Mouse (Mus musculus): Measurements from ENCODE around the gene Tbcb. TPM values are rescaled to one million over a fixed set of nuclear protein-coding genes. Genes with fewer than 3 reads are reported as not detected.
"Not testable (repeated sequence)": the region's sequence is repeated elsewhere in the genome, so short reads cannot be mapped to it uniquely, and the experiment has no call there.

Tbcb gene
- polyA plus RNA-seq, 1 experiment from 2014 or later = 406 TPM

DNA sequence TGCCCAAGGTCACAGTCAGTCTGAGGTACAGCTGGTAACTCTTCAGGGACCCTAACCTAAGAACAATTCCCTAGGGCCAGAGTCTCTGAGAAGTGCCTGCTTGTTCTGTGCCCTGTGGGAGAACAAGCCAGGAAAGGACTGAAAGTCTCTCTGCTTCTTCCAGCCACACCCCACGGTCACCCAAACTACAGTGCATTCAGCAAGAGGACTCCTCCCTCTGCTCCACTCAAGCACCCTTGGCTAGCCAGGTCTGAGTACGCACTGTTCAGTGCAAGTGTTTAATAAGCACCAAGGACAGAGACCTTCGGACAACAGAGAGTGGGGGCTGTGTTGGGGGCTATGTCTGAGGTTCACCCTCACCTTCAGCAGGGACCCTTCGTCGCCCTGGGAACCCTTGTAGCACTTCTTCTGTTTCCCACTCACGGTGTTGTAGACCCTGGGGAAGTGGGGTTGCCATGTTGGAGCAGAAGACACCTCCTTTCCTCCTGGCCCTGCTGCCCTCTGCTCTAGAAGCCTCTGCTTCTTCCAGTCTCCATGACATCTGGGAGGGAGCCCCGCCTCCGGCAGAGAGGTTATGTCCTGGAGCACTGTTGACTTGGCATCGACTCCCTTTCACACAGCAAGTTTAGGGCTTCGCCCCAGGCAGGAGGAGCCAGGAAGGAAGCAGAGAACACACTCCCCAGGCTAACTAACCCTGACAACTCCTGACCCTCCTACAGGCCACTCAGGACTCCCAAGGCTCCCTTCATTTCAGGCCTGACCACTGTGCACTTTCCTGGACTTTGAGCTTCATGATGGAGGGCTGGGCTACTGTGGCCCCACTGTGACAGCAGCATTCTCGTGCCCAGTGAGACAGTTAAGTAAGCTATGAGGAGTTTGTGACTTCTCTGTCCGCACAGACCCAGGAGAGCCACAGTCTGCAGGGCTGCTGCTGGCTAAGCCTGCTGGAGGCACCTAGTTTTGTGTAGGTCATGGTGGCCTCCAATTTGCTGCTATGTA lies 20.2 kb upstream of the Tbcb start:
- ATAC-seq (ENCODE audit: low read depth) = no peak
- Histone ChIP-seq H3K4me2 (no peak overlapping the region), H3K9ac (0 out of 2 replicates have a peak overlapping the region, but pooled peaks have one; percentile 8), H3K4me3 (no peak overlapping the region), H3K9me3 (no peaks in the 10 kb centered on the region), H3K36me3 (no peaks in the 10 kb centered on the region), H3K27ac (replicated peaks) (no peak overlapping the region), H3K4me1 (replicated peaks) (no peaks in the 10 kb centered on the region), H3K27me3 (no peaks in the 10 kb centered on the region)
- 89% methylated on average over 12 of the region's 12 CpGs for WGBS

DNA sequence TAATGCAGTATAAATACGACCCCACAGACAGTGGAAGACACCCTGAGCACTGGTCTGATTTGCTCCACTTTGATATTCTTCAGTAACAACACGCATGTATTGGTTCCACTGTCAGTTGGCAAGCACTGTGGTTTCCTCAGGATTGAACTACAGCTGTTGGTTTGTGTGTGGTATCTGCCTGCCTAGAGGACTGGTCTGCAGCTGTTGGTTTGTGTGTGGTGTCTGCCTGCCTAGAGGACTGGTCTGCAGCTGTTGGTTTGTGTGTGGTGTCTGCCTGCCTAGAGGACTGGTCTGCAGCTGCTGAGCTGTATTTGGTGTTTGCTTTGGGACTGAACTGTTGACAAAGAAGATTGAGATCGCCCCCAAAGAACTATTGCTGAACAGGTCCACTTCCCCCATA lies 5.3 kb upstream of the Tbcb start:
- ATAC-seq (ENCODE audit: low read depth) = not testable (repeated sequence)
- H3K36me3 ChIP-seq = peaks cover 24% of the 10 kb centered on the region

DNA sequence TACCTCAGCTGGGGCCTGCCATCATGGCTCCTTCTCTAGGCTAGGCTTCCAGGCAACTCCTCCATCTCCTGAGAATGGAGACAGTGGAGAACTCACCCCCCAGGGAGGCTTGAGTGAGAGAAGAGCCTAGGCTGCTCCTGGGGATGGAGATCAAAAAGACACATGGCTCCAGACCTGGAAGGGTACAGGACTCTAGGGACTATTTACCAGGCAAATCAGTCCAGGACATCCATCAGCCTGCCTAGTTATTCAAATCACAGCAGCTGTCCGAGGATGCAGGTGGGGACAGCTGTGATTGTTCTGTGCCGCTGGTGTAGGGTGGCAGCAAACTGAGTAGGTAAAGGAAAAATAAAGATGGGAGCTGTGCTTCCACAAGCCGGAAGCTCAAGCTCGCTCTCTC lies 3.6 kb upstream of the Tbcb start, which contains the start of gene Ovol3:
TSS of gene Ovol3 (minus strand) at position 101 of the 400 bp plus-strand sequence.
- WGBS = 74% methylated on average over 4 of the region's 4 CpGs
- no peak within 1 kb of the TSS for H3K9ac ChIP-seq
- ATAC-seq (ENCODE audit: low read depth) = no peak

More for the DNA sequence above, 5.3 kb upstream of the Tbcb start:
- H3K27me3 ChIP-seq; H3K4me2 ChIP-seq; H3K27ac ChIP-seq (replicated peaks); H3K9me3 ChIP-seq; H3K9ac ChIP-seq; H3K4me3 ChIP-seq: not testable (repeated sequence)
- 94% methylated on average over 3 of the region's 3 CpGs for WGBS
- H3K4me1 ChIP-seq (replicated peaks) = peaks cover 13% of the 10 kb centered on the region

DNA sequence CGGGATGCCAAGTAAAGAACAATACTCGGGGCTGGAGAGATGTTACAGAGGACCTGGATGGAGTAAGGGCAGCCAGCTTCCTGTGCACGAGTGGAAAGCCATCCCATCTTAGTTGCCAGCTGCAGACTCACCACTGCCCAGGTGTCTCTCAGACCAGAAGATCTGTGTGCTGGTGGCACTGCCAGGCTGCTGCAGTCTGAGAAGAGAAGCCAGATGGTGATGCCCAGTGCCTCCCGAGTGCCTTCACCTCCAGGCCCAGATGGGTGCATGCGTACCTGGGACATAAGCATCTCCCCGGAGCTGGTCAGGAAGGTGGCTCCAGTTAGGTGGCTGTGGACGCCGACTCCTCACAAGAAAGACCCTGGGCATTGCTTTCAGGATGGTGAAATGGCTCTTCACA lies 3.0 kb upstream of the Tbcb start:
- Histone ChIP-seq H3K27me3 (no peaks in the 10 kb centered on the region), H3K4me3 (no peak overlapping the region), H3K4me1 (replicated peaks) (peaks cover 23% of the 10 kb centered on the region), H3K9me3 (no peaks in the 10 kb centered on the region), H3K36me3 (peaks cover 25% of the 10 kb centered on the region), H3K9ac (no peak overlapping the region), H3K4me2 (no peak overlapping the region), H3K27ac (replicated peaks) (no peak overlapping the region)
- WGBS = 90% methylated on average over 8 of the region's 8 CpGs
- no peak for ATAC-seq (ENCODE audit: low read depth)

More for the DNA sequence above, 3.6 kb upstream of the Tbcb start, which contains the start of gene Ovol3:
- Histone ChIP-seq H3K27me3 (no peaks in the 10 kb centered on the region), H3K4me2 (no peak within 1 kb of the TSS), H3K4me1 (replicated peaks) (peaks cover 19% of the 10 kb centered on the region), H3K4me3 (no peak within 1 kb of the TSS), H3K36me3 (peaks cover 24% of the 10 kb centered on the region), H3K9me3 (no peaks in the 10 kb centered on the region), H3K27ac (replicated peaks) (no peak within 1 kb of the TSS)

GRCm38 (mm10) chr7:30234276-30234858 lies 2.3 kb upstream of the Tbcb start:
- no peaks in the 10 kb centered on the region for H3K9me3 ChIP-seq
- no peak for ATAC-seq (ENCODE audit: low read depth)
- H3K4me1 ChIP-seq (replicated peaks) = peaks cover 23% of the 10 kb centered on the region
- WGBS = 94% methylated on average over 15 of the region's 15 CpGs
- no peak overlapping the region for H3K9ac ChIP-seq
- no peak overlapping the region for H3K4me3 ChIP-seq
- H3K27ac ChIP-seq (replicated peaks) = no peak overlapping the region
- H3K27me3 ChIP-seq = no peaks in the 10 kb centered on the region
- no peak overlapping the region for H3K4me2 ChIP-seq
- peaks cover 30% of the 10 kb centered on the region for H3K36me3 ChIP-seq

DNA sequence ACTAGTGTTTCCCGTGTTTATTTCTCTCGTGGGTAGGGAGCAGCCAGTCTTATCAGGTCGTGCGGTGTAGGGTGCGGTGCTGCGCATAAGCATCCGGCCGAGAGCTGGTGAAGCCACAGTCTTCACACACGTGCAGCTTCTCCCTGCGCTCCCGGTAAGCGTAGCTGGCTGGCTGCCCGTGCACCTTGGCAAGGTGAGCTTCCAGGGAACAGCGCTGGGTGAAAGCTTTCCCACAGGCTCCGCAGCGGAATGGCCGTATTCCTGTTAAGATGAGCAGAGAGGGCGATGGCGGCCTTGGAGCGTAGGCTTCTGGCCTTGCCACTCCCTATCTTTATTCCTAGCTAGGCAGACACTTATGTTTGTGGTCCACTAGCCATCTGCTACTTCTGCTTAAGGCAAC lies 1.3 kb upstream of the Tbcb start:
- no peak for ATAC-seq (ENCODE audit: low read depth)
- Histone ChIP-seq H3K4me2 (peak overlapping the region; percentile 72), H3K9me3 (no peaks in the 10 kb centered on the region), H3K9ac (peak overlapping the region; percentile 80; the same call in 1 of the 2 replicates), H3K36me3 (peaks cover 37% of the 10 kb centered on the region), H3K4me3 (peak overlapping the region; percentile 70), H3K27ac (replicated peaks) (no peak overlapping the region), H3K27me3 (no peaks in the 10 kb centered on the region), H3K4me1 (replicated peaks) (peaks cover 23% of the 10 kb centered on the region)
- WGBS = 90% methylated on average over 20 of the region's 20 CpGs

GRCm38 (mm10) chr7:30232631-30233148 lies 618 bp upstream of the Tbcb start:
- peaks cover 23% of the 10 kb centered on the region for H3K4me1 ChIP-seq (replicated peaks)
- peak; percentile 13 for ATAC-seq (ENCODE audit: low read depth)
- WGBS = 6% methylated on average over 24 of the region's 24 CpGs

GRCm38 (mm10) chr7:30231328-30231668 lies 774 bp downstream of the Tbcb start:
- peak; percentile 44; the same call in 1 of the 2 replicates for ATAC-seq (ENCODE audit: low read depth)
- Histone ChIP-seq H3K9ac (peak overlapping the region; percentile 80), H3K27me3 (no peaks in the 10 kb centered on the region), H3K4me1 (replicated peaks) (peaks cover 23% of the 10 kb centered on the region), H3K4me3 (peak overlapping the region; percentile 70), H3K9me3 (no peaks in the 10 kb centered on the region), H3K4me2 (peak overlapping the region; percentile 71), H3K36me3 (peaks cover 58% of the 10 kb centered on the region), H3K27ac (replicated peaks) (peak overlapping the region; percentile 97)
- WGBS = 0% methylated on average over 16 of the region's 16 CpGs

More at GRCm38 (mm10) chr7:30232631-30233148, 618 bp upstream of the Tbcb start:
- Histone ChIP-seq H3K36me3 (peaks cover 44% of the 10 kb centered on the region), H3K9me3 (no peaks in the 10 kb centered on the region), H3K27ac (replicated peaks) (peak overlapping the region; percentile 97), H3K27me3 (no peaks in the 10 kb centered on the region), H3K4me3 (peak overlapping the region; percentile 70), H3K4me2 (peak overlapping the region; percentile 72), H3K9ac (peak overlapping the region; percentile 80)

DNA sequence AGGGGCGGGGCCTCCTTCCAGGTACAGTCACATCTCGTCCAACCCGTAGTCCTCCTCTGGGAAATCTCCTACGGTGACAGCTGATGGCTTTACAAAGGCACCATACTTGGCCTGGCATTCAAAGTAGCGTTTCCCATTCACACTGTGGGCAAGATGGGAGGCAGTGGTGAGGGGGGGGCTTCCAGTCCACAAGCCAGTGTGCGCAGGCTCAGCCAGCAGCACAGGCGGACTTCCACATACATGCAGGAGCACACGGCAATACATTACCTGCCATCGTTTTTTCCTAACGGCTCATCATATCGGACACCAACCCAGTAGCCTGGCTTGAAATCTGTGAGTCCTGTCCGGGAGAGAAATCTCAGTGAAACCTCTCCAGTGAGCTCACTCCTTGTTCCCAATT lies 7.9 kb downstream of the Tbcb start:
- Histone ChIP-seq H3K4me3 (no peak overlapping the region), H3K9me3 (no peaks in the 10 kb centered on the region), H3K4me2 (no peak overlapping the region), H3K4me1 (replicated peaks) (peaks cover 9% of the 10 kb centered on the region), H3K36me3 (peaks cover 66% of the 10 kb centered on the region), H3K27me3 (no peaks in the 10 kb centered on the region), H3K9ac (no peak overlapping the region), H3K27ac (replicated peaks) (no peak overlapping the region)
- no peak for ATAC-seq (ENCODE audit: low read depth)
- 94% methylated on average over 12 of the region's 12 CpGs for WGBS

DNA sequence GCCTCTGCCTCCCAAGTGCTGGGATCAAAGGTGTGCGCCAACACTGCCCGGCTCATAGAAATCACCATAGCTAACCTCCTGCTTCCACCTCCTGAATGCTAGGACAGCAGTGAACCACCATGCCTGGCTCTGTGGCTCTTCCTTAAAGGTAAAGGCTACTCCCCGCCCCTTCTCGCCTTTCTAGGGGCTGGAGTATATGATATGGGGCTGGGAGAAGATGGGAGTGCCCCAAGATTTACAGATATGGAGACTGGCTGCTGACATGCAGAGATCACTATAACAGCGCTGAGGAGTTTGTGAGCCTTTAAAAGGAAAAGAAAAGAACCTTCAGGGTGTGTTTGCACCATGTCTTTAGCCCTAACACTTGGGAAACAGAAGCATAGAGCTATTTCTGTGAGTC lies 9.9 kb downstream of the Tbcb start:
- Histone ChIP-seq H3K27me3 (no peaks in the 10 kb centered on the region), H3K4me3 (no peak overlapping the region), H3K9me3 (no peaks in the 10 kb centered on the region), H3K36me3 (peaks cover 48% of the 10 kb centered on the region), H3K9ac (no peak overlapping the region), H3K4me2 (no peak overlapping the region), H3K27ac (replicated peaks) (no peak overlapping the region), H3K4me1 (replicated peaks) (peaks cover 12% of the 10 kb centered on the region)
- ATAC-seq (ENCODE audit: low read depth) = no peak
- WGBS = 95% methylated on average over 5 of the region's 5 CpGs

DNA sequence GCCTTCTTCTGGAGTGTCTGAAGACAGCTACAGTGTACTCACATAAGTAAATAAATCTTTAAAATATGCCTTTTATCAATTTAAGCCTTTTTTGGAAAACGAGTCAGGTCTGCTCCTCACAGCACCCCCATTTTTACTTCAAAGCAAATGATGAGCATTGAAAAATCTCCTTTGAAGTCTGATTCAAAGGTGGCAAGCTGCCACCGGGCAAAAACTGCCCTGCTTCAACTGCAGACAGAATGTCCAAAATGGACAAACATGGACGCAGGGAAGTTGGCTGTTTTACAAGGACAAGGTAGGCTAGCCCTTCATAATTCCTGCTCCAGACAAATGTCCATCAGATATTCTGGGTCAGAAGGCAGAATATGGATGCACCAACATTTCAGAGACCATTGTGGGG lies 10.6 kb downstream of the Tbcb start:
- no peaks in the 10 kb centered on the region for H3K9me3 ChIP-seq
- no peak for ATAC-seq (ENCODE audit: low read depth)
- H3K9ac ChIP-seq = no peak overlapping the region
- no peaks in the 10 kb centered on the region for H3K27me3 ChIP-seq
- no peak overlapping the region for H3K4me3 ChIP-seq
- H3K4me1 ChIP-seq (replicated peaks) = peaks cover 15% of the 10 kb centered on the region
- H3K36me3 ChIP-seq = peaks cover 41% of the 10 kb centered on the region
- H3K4me2 ChIP-seq = no peak overlapping the region
- no peak overlapping the region for H3K27ac ChIP-seq (replicated peaks)
- 87% methylated on average over 3 of the region's 3 CpGs for WGBS

DNA sequence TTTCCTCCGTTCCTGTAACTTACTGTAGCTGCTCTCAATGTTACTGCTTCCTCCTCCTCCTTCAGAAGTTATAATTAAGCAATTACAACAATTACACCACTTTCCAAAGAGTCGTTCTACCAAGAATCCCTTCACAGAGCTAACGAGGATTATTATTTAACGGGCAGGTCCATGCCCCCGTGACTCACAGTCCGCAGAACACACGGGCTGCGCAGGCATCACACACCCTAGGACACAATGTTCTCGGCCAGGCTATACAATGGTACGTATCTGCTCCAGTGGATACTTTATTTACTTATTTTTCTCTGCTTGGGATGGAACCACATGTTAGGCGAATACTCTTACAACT lies 12.1 kb downstream of the Tbcb start:
- no peak for ATAC-seq (ENCODE audit: low read depth)
- Histone ChIP-seq H3K27ac (replicated peaks) (no peak overlapping the region), H3K27me3 (no peaks in the 10 kb centered on the region), H3K9me3 (no peaks in the 10 kb centered on the region), H3K36me3 (peaks cover 27% of the 10 kb centered on the region), H3K4me1 (replicated peaks) (peaks cover 17% of the 10 kb centered on the region), H3K9ac (peak overlapping the region; percentile 73), H3K4me3 (peak overlapping the region; percentile 43), H3K4me2 (peak overlapping the region; percentile 86)
- WGBS = 21% methylated on average over 11 of the region's 11 CpGs

All from neural tube, embryonic 13.5 days (tissue).